Mouse (Mus musculus) ES-Bruce4 (cell line): ENCODE measurements around the gene Cdh23.

Experiments used
- CTCF ChIP-seq: IDR thresholded peaks from one replicate; pipeline ENCODE4 v1.8.1; 2011; ENCODE audit warnings: low read depth, low read length
- POLR2A ChIP-seq: IDR thresholded peaks from one replicate; pipeline ENCODE4 v1.8.1; 2011; ENCODE audit warnings: low read length; ENCODE audit not compliant: insufficient read depth

GRCm38 (mm10) chr10:60346056-60346455 lies 350.2 kb downstream of the Cdh23 start:
- no peak for TF ChIP-seq POLR2A
- TF ChIP-seq CTCF = no peak
